Mouse (Mus musculus): ENCODE data around the gene Erich2.

DNA sequence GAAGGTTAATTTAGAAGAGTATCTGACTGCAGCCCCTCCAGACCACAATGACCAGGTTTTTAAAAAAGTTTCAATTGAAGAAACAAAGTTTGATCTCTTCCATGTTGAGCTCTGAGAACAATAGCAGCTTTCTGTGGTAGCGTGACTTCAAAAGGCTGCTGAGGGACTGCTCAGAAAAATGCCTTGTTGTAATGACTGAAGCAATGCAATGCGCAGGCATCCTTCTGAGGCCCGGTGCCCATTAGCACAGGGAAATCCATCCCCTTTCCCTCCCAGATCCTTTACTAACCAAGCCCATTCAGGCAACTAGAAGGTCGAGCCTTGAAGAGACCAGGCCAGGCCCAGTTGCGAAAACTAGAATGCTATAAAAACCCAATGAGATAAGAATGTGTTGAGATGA lies 37.5 kb upstream of the Erich2 start:
- TF ChIP-seq MAX (IDR thresholded peaks at IDR 0.05; ENCODE audit: low read length) (no peak), BHLHE40 (IDR thresholded peaks at IDR 0.05; ENCODE audit: borderline replicate concordance, low read depth, low read length) (no peak), ZMIZ1 (IDR thresholded peaks at IDR 0.05; ENCODE audit: low read depth, low read length) (no peak), SIN3A (IDR thresholded peaks at IDR 0.05; ENCODE audit: low read length) (no peak), GATA1 (IDR thresholded peaks at IDR 0.05; ENCODE audit: low read depth, low read length) (no peak), NELFE (IDR thresholded peaks at IDR 0.05; ENCODE audit: low read depth, low read length) (no peak), CTCF (IDR thresholded peaks at IDR 0.05 in 2 of 3, conservative IDR thresholded peaks at IDR 0.05 in 1 of 3; ENCODE audit: control insufficient read depth in 1 of 3, insufficient read depth in 1 of 3, low read depth in 2 of 3, low read length in 3 of 3, poor library complexity in 1 of 3, severe bottlenecking in 1 of 3) (no peak), JUND (IDR thresholded peaks at IDR 0.05; ENCODE audit: low read depth, low read length) (no peak), CHD2 (IDR thresholded peaks at IDR 0.05; ENCODE audit: low read length) (no peak)
